Mouse (Mus musculus): Measurements from ENCODE around the gene Lsg1. TPM values are rescaled to one million over a fixed set of nuclear protein-coding genes. Genes with fewer than 3 reads are reported as not detected.

Gene Lsg1
- total RNA-seq, 2 experiments from 2014 or later: 26.3 to 27.0 TPM

DNA sequence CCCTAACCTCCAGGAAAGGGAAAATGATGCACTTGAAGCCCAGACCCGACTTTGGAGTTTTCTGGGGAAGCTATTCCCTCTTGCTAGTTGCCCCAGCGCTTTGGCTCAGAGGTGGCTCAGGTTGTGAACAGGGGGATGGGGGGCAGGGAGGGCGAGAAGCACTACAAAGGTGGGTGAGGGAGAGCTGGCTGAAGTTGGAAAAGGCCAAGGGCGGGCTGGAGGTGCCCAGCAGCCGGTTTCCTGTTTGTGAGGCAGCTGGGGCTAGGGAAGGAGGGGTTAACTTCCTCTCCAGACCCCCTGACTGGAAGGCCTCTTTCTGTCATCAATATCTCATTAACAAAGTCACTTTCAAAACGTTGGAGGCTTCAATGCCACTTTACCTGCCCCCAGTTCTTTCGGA is 14.6 kb upstream of the Lsg1 start:
- intact Hi-C loops (cut with DNase I): loop anchor here (1.0 to 5.0 kb wide), 7 partner anchors 50 to 268 kb away; no protein-coding TSS in a partner anchor
- DNase-seq: peak; percentile 30 to 42

GRCm38 (mm10) chr16:30601046-30601832 is 13.8 kb upstream of the Lsg1 start:
- peak; percentile 74 to 80 for DNase-seq
- intact Hi-C loops (cut with DNase I): loop anchor here (1.0 to 5.0 kb wide), 6 partner anchors 51 to 269 kb away; no protein-coding TSS in a partner anchor

DNA sequence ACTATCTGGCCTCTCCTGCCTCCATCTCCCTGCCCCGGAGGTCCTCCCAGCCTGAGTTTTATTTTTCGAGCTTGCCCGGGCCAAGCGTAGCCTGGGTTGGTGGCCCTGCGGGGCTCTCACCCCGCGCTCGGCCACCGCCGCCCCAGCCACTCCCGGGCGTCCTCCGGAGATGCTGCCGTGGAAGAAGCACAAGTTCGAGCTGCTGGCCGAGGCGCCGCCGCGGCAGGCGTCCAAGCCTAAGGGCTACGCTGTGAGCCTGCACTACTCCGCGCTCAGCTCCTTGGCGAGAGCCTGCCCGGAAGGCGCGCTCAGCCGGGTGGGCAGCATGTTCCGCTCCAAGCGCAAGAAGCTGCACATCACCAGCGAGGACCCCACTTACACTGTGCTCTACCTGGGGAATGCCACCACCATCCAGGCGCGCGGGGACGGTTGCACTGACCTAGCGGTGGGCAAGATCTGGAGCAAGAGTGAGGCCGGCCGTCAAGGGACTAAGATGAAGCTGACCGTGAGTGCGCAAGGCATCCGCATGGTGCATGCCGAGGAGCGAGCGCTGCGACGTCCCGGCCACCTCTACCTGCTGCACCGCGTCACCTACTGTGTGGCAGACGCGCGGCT is 13.1 kb upstream of the Lsg1 start:
- peak; percentile 80 to 85 for DNase-seq
- intact Hi-C loops (cut with DNase I): loop anchor here (1.0 to 5.0 kb wide), 6 partner anchors 52 to 270 kb away; no protein-coding TSS in a partner anchor

- peak; percentile 94 to 95 for DNase-seq
- intact Hi-C loops (cut with DNase I): loop anchor here (2.0 to 5.0 kb wide), 5 partner anchors 53 to 758 kb away; no protein-coding TSS in a partner anchor
Measured at GRCm38 (mm10) chr16:30599491-30600268, 12.3 kb upstream of the Lsg1 start, which contains the start of gene Fam43a. Gene Fam43a (plus strand): TSS chr16:30599723.

DNA sequence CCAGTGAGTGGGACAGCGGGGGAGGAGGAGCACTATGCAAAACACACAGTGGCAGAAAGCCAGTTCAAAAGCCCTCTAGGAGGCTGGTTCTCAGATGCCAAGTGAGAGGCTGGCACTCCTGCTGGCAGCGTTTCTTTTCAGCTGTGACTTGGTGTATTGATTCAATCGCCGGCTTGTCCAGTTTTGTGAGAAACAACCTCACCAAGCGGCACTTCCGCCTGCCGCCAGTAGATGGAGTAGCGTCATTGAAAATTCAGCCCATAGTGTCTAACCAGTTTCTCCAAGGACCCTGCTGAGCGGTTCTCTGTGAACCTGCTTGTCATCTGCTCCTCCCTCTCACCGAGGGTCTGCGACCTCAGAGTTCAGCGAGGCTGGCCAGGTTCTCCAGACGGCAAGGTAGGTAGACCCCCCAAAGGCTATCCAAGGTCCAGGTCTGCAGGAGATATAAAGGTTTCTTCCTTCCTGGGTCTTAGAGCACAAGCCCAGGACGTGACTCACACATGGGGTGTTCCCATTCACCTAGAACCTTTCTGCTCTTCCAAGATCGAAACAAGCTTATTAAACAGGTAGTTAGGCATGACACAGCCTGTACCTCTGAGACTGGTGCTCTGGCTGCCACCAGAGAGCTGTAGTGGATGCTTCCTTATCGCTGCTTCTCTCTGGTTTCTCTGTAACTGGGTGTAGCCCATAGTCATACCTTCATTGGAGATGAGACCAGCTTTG is 9.7 kb upstream of the Lsg1 start:
- intact Hi-C loops (cut with DNase I): loop anchor here (1.0 to 5.0 kb wide), 3 partner anchors 380 to 760 kb away; no protein-coding TSS in a partner anchor
- DNase-seq: peak; percentile 92 to 96

GRCm38 (mm10) chr16:30595835-30596557 is 8.6 kb upstream of the Lsg1 start:
- intact Hi-C loops (cut with DNase I): loop anchor here (5.0 kb wide), 1 partner anchor 761 kb away; no protein-coding TSS in a partner anchor

GRCm38 (mm10) chr16:30595356-30595755 is 8.0 kb upstream of the Lsg1 start:
- DNase-seq: no peak
- intact Hi-C loops (cut with DNase I): loop anchor here (5.0 kb wide), 1 partner anchor 762 kb away; no protein-coding TSS in a partner anchor

More at GRCm38 (mm10) chr16:30595835-30596557, 8.6 kb upstream of the Lsg1 start:
- DNase-seq: no peak

DNA sequence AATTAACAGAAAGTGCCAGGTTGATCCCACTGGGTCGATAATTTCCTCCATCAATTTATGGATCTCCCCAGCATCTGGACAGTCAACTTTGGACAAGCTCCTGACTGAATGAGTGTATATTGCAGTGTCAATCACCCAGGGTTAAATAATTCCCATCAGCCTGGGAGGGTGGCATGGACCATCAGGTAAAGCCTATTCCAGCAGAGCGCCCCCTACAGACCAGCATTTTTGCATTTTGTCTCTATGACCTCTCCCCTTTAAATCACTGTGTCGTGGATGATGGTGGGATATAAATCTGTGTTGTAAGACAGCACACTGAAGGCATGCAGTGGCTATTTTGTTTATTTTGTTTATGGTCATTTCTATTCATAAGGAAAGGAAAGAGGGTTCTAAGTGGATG is 4.6 kb upstream of the Lsg1 start:
- DNase-seq: no peak
- intact Hi-C loops (cut with DNase I): no loop called here

DNA sequence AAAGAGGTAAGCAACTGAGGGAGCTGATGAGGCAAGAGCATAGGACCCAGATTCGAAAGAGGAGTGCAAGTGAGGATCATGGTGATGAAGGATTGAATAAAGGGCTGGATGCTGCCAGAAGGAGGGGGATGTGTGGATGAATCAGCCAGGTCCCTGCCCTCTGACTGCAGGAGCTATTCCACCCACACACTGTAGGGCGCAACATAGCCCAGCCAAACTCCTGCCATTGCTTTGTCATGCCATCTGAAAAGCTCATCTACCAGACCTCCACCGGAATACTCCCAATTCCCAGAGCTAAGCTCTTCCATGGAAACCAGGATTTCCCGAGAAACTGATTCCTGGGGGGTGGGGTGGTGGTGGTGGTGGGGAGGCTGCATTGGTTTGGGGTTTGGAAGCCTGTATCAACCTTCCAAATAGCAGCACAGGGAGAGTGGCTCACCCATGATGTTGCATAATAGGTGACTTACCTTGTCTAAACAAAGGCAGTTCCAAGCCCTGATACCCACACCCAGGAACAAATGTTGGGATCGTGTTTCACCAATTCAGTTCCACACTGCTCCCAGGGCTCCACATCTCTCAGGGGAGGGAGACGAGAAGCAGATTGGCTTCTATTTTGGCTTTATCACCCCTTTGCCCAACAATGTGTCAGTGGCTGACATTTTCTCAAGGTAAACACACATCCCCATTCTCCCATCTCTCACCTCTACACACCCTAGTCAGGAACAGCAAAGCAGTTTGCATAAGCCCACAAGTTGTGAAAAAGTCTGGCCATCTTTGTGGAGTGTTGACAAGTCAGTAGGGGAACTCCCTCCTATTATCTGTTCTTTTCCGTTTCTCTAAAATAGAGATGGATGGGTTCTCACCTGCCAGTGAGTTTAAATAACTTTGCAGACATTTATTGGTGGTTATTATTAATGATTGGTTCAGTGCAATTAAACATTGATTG is 3.1 kb upstream of the Lsg1 start:
- peak in 1 of 2 experiments; percentile 25 for DNase-seq
- intact Hi-C loops (cut with DNase I): no loop called here

DNA sequence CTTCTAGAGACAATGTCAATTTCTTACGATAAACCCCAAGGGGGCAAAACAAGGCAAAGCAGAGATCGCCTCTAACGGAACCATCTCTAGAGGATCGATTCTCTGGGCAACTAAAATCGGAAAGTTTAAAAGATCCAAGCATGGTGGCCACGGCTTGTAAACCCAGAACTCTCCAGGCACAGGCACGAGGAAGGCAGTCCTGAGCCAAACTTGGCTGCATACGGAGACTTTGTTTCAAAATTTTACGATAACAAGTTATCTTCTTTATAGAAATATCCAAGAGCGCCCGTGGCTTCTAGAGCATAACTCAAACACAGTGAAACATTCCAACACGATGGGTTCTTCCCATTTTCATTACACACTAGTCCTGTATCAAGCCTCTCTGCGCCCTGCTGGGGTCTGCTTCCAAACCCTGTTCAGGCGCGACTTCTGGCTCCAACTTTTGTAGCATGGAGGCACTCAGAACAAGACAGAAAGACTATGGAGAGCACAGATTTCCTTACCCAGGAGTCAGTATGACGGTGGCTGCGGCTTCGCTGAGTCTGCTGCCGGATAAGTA is 378 bp downstream of the Lsg1 start:
- intact Hi-C loops (cut with DNase I): no loop called here
- DNase-seq: no peak

- no peak for DNase-seq
- intact Hi-C loops (cut with DNase I): no loop called here
Measured at GRCm38 (mm10) chr16:30580765-30581164, 6.6 kb downstream of the Lsg1 start.

- no peak for DNase-seq
- intact Hi-C loops (cut with DNase I): no loop called here
Measured at GRCm38 (mm10) chr16:30576392-30576791, 11.0 kb downstream of the Lsg1 start.

DNA sequence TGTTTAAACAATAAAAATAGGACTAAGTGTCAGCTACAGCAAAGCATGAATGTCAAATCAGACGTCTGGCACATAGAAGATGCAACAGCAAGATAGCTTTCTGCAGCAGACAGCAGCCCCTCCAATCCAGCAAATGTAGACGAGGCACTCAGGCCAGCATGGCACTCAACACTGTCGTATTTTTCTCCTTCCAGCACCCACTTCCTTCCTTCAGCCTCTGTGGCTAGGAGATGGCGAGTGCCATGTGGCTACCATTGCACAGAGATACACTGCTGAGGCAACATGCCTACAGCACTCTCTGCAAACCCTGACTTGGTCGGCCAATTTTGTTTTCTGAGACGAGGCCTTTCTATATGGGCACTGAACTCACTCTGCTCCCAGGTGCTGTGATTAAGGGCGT is 11.6 kb downstream of the Lsg1 start:
- intact Hi-C loops (cut with DNase I): no loop called here
- no peak for DNase-seq

DNA sequence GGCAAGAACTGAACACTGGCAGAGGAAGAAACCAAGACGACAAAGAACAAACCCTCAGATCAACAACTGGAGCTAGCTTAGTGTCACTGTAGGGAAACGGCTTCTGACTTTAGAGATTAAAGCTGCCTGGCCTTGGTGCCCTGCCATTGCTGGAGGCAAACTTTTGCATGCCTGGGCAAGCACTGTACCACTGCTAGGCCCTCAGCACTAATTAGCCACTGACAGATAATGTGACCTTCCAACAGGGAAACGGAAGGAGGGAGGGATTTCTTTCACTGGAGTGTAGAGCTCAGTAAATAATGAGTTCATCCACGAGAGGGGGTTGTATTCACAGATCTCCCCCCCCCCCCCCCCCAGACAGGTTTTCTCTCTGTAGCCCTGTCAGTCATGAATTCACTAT is 15.2 kb downstream of the Lsg1 start:
- intact Hi-C loops (cut with DNase I): loop anchor here (5.0 kb wide), 1 partner anchor 685 kb away; no protein-coding TSS in a partner anchor
- DNase-seq: peak in 1 of 2 experiments; percentile 30

DNA sequence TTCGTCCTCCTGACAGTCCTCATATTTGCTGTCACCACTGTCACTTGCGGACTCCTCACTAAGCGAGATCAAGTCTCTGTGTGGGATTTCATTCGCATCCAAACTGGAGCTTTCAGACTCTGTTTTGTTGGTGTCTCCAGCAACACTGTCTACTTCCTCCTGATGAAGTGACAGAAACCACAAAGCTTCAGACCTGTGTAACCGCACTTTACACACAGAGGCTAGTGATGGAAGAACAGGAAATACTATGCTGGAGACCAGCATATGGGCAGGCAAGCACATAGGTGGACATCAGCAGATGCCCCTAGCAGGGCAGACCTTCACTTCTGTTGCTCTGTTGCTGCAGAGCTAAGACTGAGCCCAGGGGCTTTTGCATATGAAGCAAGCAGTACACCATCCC is 16.0 kb downstream of the Lsg1 start:
- intact Hi-C loops (cut with DNase I): loop anchor here (5.0 kb wide), 1 partner anchor 686 kb away; no protein-coding TSS in a partner anchor
- DNase-seq: no peak

DNA sequence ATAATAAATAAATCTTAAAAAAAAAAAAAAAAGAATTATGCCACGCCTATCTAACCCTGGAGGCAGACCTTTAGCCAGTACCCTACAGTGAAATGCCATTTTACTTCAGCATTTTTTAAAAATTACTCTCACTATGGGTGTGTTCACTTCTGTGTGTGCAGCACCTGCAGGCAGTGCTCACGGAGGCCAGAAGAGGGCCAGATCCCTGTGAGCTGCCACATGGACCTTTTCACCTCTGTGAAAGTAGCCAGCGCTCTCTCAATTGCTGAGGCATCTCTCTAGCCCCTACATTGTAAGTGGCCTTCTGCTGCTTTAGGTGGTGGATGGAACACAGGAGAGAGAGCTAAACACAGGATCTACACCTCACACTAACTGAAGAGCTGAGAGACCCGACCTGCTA is 17.2 kb downstream of the Lsg1 start:
- DNase-seq: no peak
- intact Hi-C loops (cut with DNase I): loop anchor here (5.0 kb wide), 1 partner anchor 687 kb away; no protein-coding TSS in a partner anchor

- no peak for DNase-seq
- intact Hi-C loops (cut with DNase I): no loop called here
Measured at GRCm38 (mm10) chr16:30565631-30566030, 21.8 kb downstream of the Lsg1 start.

DNA sequence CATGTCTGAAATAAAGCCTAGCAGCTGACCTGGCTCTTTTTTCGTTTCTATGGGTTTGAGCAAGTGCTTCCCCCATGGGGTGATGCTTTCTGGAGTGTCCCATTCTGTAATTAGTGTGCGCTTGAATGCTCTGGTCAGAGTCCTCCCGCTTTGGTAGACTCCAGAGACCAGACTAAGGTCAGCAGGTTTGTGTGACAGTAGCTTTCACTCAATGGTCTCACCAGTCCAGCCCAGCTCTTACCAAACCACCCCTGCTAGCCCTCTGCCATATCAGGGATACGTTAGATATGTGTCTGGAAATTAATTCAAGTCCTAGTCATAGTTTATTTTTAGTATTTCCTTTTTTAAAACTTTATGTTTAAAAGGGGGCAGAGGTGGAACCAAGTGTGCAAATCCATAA is 26.8 kb downstream of the Lsg1 start:
- intact Hi-C loops (cut with DNase I): no loop called here
- no peak for DNase-seq

Measured in heart, postnatal 10 days (tissue).